Mouse (Mus musculus) central nervous system, embryonic 11.5 days (tissue): Measurements from ENCODE around the gene Slc50a1. TPM values are rescaled to one million over a fixed set of nuclear protein-coding genes. Genes with fewer than 3 reads are reported as not detected.

Experiments
- polyA plus RNA-seq: library from polyadenylated mRNA; depleted of rRNA; stranded (reverse); fragments of >200 nt; gene quantifications from 2 replicates; pipeline ENCODE4 v1.2.3, GENCODE M21; 2012; rRNA removed

The Slc50a1 gene
- 29.1 and 51.5 TPM in 2 replicates for polyA plus RNA-seq

GRCm38 (mm10) chr3:89270051-89270755 lies at the start of gene Slc50a1:
Slc50a1 (minus strand) TSS chr3:89270570.

GRCm38 (mm10) chr3:89280606-89281511 lies 10.5 kb upstream of the Slc50a1 start, which contains the start of gene Efna1:
Efna1 (minus strand) TSS chr3:89281142.

GRCm38 (mm10) chr3:89259076-89259475 lies 11.3 kb downstream of the Slc50a1 start, which contains the start of gene Dpm3:
Dpm3 (plus strand) TSS chr3:89259358.

GRCm38 (mm10) chr3:89246261-89247100 lies 23.9 kb downstream of the Slc50a1 start, which contains the start of gene Trim46:
Trim46 (minus strand) TSS chr3:89246309.

GRCm38 (mm10) chr3:89245688-89246171 lies 24.6 kb downstream of the Slc50a1 start, which contains the start of gene Krtcap2:
Krtcap2 (plus strand) TSS chr3:89245966.

GRCm38 (mm10) chr3:89228836-89229235 lies 41.5 kb downstream of the Slc50a1 start, which contains the start of gene Muc1:
Muc1 (plus strand) TSS chr3:89229057.

GRCm38 (mm10) chr3:89226900-89227299 lies 43.5 kb downstream of the Slc50a1 start, which contains the start of gene Mtx1:
Mtx1 (minus strand) TSS chr3:89227088.

Other genes starting within 250 kb of the Slc50a1 start
- 29.7 and 37.9 TPM in 2 replicates for gene Rusc1, start 177.3 kb downstream of the Slc50a1 start, polyA plus RNA-seq
- gene Gm43738, start 169.5 kb downstream of the Slc50a1 start, polyA plus RNA-seq, result not detected in 2 replicates
- gene Fdps, start 168.6 kb downstream of the Slc50a1 start, polyA plus RNA-seq, result 185 and 198 TPM in 2 replicates
- 9.5 and 14.9 TPM in 2 replicates for gene Pklr, start 134.4 kb downstream of the Slc50a1 start, polyA plus RNA-seq
- gene Hcn3, start 110.4 kb downstream of the Slc50a1 start, polyA plus RNA-seq, result 10.2 and 12.0 TPM in 2 replicates
- gene Clk2, start 105.8 kb downstream of the Slc50a1 start, polyA plus RNA-seq, result 106 and 144 TPM in 2 replicates
- 81.7 and 94.0 TPM in 2 replicates for gene Scamp3, start 93.1 kb downstream of the Slc50a1 start, polyA plus RNA-seq
- 45.5 and 48.4 TPM in 2 replicates for gene Fam189b, start 87.4 kb downstream of the Slc50a1 start, polyA plus RNA-seq
- 25.4 and 39.8 TPM in 2 replicates for gene Gba, start 67.6 kb downstream of the Slc50a1 start, polyA plus RNA-seq
- 106 TPM in 2 replicates for gene Thbs3, start 55.4 kb downstream of the Slc50a1 start, polyA plus RNA-seq
- gene Mtx1, start 43.5 kb downstream of the Slc50a1 start, polyA plus RNA-seq, result 176 and 193 TPM in 2 replicates
- gene Muc1, start 41.5 kb downstream of the Slc50a1 start, polyA plus RNA-seq, result 11.6 and 12.3 TPM in 2 replicates
- gene Krtcap2, start 24.6 kb downstream of the Slc50a1 start, polyA plus RNA-seq, result 90.0 and 92.9 TPM in 2 replicates
- 20.5 and 22.4 TPM in 2 replicates for gene Trim46, start 24.3 kb downstream of the Slc50a1 start, polyA plus RNA-seq
- gene Dpm3, start 11.2 kb downstream of the Slc50a1 start, polyA plus RNA-seq, result 141 and 150 TPM in 2 replicates
- gene Efna1, start 10.6 kb upstream of the Slc50a1 start, polyA plus RNA-seq, result 8.9 and 20.0 TPM in 2 replicates
- 5.5 and 18.9 TPM in 2 replicates for gene Efna3, start 52.4 kb upstream of the Slc50a1 start, polyA plus RNA-seq
- gene Efna4, start 67.5 kb upstream of the Slc50a1 start, polyA plus RNA-seq, result 32.7 and 40.6 TPM in 2 replicates
- gene Adam15, start 79.4 kb upstream of the Slc50a1 start, polyA plus RNA-seq, result 32.0 and 36.4 TPM in 2 replicates
- gene Dcst2, start 91.4 kb upstream of the Slc50a1 start, polyA plus RNA-seq, result 0.18 and 0.41 TPM in 2 replicates
- gene Dcst1, start 94.7 kb upstream of the Slc50a1 start, polyA plus RNA-seq, result 0.02 and 0.05 TPM in 2 replicates
- 2.7 and 3.9 TPM in 2 replicates for gene Zbtb7b, start 124.2 kb upstream of the Slc50a1 start, polyA plus RNA-seq
- gene Lenep, start 132.2 kb upstream of the Slc50a1 start, polyA plus RNA-seq, result 3.2 and 3.6 TPM in 2 replicates
- gene Flad1, start 141.3 kb upstream of the Slc50a1 start, polyA plus RNA-seq, result 22.1 and 30.7 TPM in 2 replicates
- 235 and 307 TPM in 2 replicates for gene Cks1b, start 147.8 kb upstream of the Slc50a1 start, polyA plus RNA-seq
- gene Shc1, start 147.9 kb upstream of the Slc50a1 start, polyA plus RNA-seq, result 47.1 and 77.1 TPM in 2 replicates
- 58.4 and 79.0 TPM in 2 replicates for gene Pygo2, start 159.6 kb upstream of the Slc50a1 start, polyA plus RNA-seq
- 18.5 and 18.7 TPM in 2 replicates for gene Pbxip1, start 166.1 kb upstream of the Slc50a1 start, polyA plus RNA-seq
- 54.0 and 72.1 TPM in 2 replicates for gene Pmvk, start 184.0 kb upstream of the Slc50a1 start, polyA plus RNA-seq
- 1.7 and 2.9 TPM in 2 replicates for gene Kcnn3, start 249.6 kb upstream of the Slc50a1 start, polyA plus RNA-seq